Mouse (Mus musculus) lung, embryonic 14.5 days (tissue): ENCODE measurements around the gene Parpbp. TPM values are rescaled to one million over a fixed set of nuclear protein-coding genes. Genes with fewer than 3 reads are reported as not detected.
A peak's percentile ranks its signal among the peaks of the same experiment; 100 is the strongest.

Experiments used
- ATAC-seq: fragments of 200-750 bp; cut with Nextera tagmentation; 2 replicates; pipeline ENCODE4 v1.8.0; 2017; ENCODE audit warnings: mild to moderate bottlenecking, moderate TSS enrichment, moderate library complexity; ENCODE audit not compliant: insufficient read depth
- DNase-seq: peaks from one replicate; pipeline ENCODE4 v3.0.0-alpha.2; 2015
- H3K27ac ChIP-seq: fragments of 300-500 bp; sonication (generic); 2 replicates; pipeline ENCODE4 v1.5.1; 2014; ENCODE audit warnings: low read depth, mild to moderate bottlenecking, moderate library complexity
- H3K27me3 ChIP-seq: fragments of 300-500 bp; sonication (generic); 2 replicates; pipeline ENCODE4 v1.6.1; 2014; ENCODE audit warnings: low read length, control low read depth; ENCODE audit not compliant: insufficient read depth
- H3K36me3 ChIP-seq: fragments of 300-500 bp; sonication (generic); 2 replicates; pipeline ENCODE4 v1.6.1; 2014; ENCODE audit warnings: control low read depth; ENCODE audit not compliant: insufficient read depth
- H3K4me1 ChIP-seq: fragments of 300-500 bp; sonication (generic); 2 replicates; pipeline ENCODE4 v1.6.1; 2014; ENCODE audit warnings: antibody characterized with exemption, control low read depth; ENCODE audit not compliant: insufficient read depth
- H3K4me2 ChIP-seq: fragments of 300-500 bp; sonication (generic); 2 replicates; pipeline ENCODE4 v1.6.1; 2014; ENCODE audit warnings: mild to moderate bottlenecking
- H3K4me3 ChIP-seq: fragments of 300-500 bp; sonication (generic); 2 replicates; pipeline ENCODE4 v1.5.1; 2014; ENCODE audit warnings: low read depth, low read length
- H3K9ac ChIP-seq: fragments of 300-500 bp; sonication (generic); 2 replicates; pipeline ENCODE4 v1.6.1; 2014
- H3K9me3 ChIP-seq: fragments of 300-500 bp; sonication (generic); 2 replicates; pipeline ENCODE4 v1.6.1; 2016; ENCODE audit warnings: low read depth, low read length, control low read depth
- CTCF ChIP-seq: IDR thresholded peaks from 2 replicates; pipeline ENCODE4 v1.5.1; 2016; ENCODE audit warnings: antibody characterized with exemption, low read depth
- whole genome bisulfite sequencing: fragments of 180-500 bp; shearing (Covaris S2); extraction: QIAGEN DNeasy Blood & Tissue Kit; methylation state at CpG from one replicate; pipeline ENCODE4 v1.1.7; 2014; 5-methylcytosine and 5-hydroxymethylcytosine counted together
- polyA plus RNA-seq: library from polyadenylated mRNA; unstranded; fragments of >200 nt; fragmentation: Nextera tagmentation; extraction: Ambion mirVana; gene quantifications from 2 replicates; pipeline ENCODE4 v1.2.1, GENCODE M21; 2014

Gene Parpbp
- polyA plus RNA-seq, 1 experiment from 2014 or later: 22.1 TPM

DNA sequence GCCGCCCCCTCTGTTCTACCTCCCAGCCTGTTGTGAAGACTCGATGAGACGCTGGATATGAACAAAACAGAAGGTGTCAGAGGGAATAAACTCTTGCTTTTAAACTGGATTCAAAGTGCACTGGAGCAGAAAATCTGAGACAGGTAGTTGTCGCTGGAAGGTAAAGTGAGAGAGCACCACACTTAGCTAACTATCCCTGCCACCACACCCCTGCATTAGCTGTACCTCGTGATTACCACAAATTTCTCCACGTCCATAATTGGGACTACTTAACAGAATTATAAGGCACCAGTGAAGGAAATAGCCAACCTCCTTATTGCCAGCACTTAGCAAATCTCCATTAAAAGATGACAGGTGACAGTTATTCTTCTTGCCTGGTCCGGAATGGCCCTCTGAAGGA, 554 bp downstream of the Parpbp start:
- TF ChIP-seq CTCF: no peak
- H3K9ac ChIP-seq: peak overlapping the region; percentile 79
- DNase-seq (no peak), ATAC-seq (no peak)
- H3K4me1 ChIP-seq: peaks cover 8% of the 10 kb centered on the region
- no peaks in the 10 kb centered on the region for H3K27me3 ChIP-seq
- H3K9me3 ChIP-seq: no peaks in the 10 kb centered on the region
- H3K36me3 ChIP-seq: peaks cover 27% of the 10 kb centered on the region
- WGBS: 20% methylated on average over 7 of the region's 7 CpGs
- no peak overlapping the region for H3K27ac ChIP-seq
- H3K4me3 ChIP-seq: peak overlapping the region; percentile 75
- H3K4me2 ChIP-seq: peak overlapping the region; percentile 78

DNA sequence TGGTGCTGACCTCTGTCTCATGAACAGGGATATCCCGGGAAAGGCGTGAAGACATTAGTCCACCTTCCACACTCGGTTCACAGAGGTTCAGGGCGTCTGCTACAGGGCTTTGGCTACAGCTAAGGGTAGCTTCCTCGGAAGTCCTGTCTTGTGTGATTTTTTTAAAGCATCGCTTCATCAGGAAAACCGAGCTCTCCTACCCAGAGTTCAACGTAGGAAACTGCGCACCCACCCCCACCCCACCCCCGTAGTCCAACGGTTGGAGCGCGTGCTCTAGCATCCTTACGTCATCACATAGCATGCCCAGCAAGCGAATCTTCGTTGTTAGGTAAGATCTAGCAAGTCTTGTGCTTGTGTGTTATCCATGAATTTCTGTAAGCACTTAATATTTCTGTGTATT, 11.1 kb downstream of the Parpbp start:
- H3K27ac ChIP-seq: no peak overlapping the region
- H3K9ac ChIP-seq: no peak overlapping the region
- H3K36me3 ChIP-seq: peaks cover 24% of the 10 kb centered on the region
- no peak for TF ChIP-seq CTCF
- no peak for ATAC-seq
- H3K4me3 ChIP-seq: no peak overlapping the region
- no peaks in the 10 kb centered on the region for H3K9me3 ChIP-seq
- no peak overlapping the region for H3K4me2 ChIP-seq
- WGBS: 95% methylated on average over 16 of the region's 16 CpGs
- DNase-seq: no peak
- no peaks in the 10 kb centered on the region for H3K27me3 ChIP-seq
- H3K4me1 ChIP-seq: no peaks in the 10 kb centered on the region

- no peaks in the 10 kb centered on the region for H3K9me3 ChIP-seq
- DNase-seq (peak; percentile 17), ATAC-seq (no peak)
- TF ChIP-seq CTCF: peak; percentile 30
- H3K4me2 ChIP-seq: no peak overlapping the region
- H3K27me3 ChIP-seq: no peaks in the 10 kb centered on the region
- no peak overlapping the region for H3K27ac ChIP-seq
- peaks cover 15% of the 10 kb centered on the region for H3K36me3 ChIP-seq
- no peak overlapping the region for H3K9ac ChIP-seq
- H3K4me3 ChIP-seq: no peak overlapping the region
- H3K4me1 ChIP-seq: no peaks in the 10 kb centered on the region
Observed at GRCm38 (mm10) chr10:88119721-88120120, 27.0 kb downstream of the Parpbp start.

GRCm38 (mm10) chr10:88113290-88113689, 33.5 kb downstream of the Parpbp start:
- WGBS: 76% methylated on average over 2 of the region's 2 CpGs
- no peaks in the 10 kb centered on the region for H3K9me3 ChIP-seq
- no peaks in the 10 kb centered on the region for H3K27me3 ChIP-seq
- H3K4me3 ChIP-seq: no peak overlapping the region
- H3K36me3 ChIP-seq: peaks cover 6% of the 10 kb centered on the region; the same call in 1 of the 2 replicates
- no peak overlapping the region for H3K27ac ChIP-seq
- ATAC-seq (no peak), DNase-seq (peak; percentile 11)
- H3K4me1 ChIP-seq: no peaks in the 10 kb centered on the region
- H3K4me2 ChIP-seq: no peak overlapping the region
- TF ChIP-seq CTCF: no peak
- H3K9ac ChIP-seq: no peak overlapping the region

- DNase-seq (no peak), ATAC-seq (no peak)
- 74% methylated on average over 2 of the region's 2 CpGs for WGBS
- H3K4me3 ChIP-seq: no peak overlapping the region
- H3K4me1 ChIP-seq: no peaks in the 10 kb centered on the region
- no peak overlapping the region for H3K4me2 ChIP-seq
- TF ChIP-seq CTCF: no peak
- no peak overlapping the region for H3K27ac ChIP-seq
- no peaks in the 10 kb centered on the region for H3K9me3 ChIP-seq
- H3K36me3 ChIP-seq: no peaks in the 10 kb centered on the region
- no peak overlapping the region for H3K9ac ChIP-seq
- no peaks in the 10 kb centered on the region for H3K27me3 ChIP-seq
Observed at GRCm38 (mm10) chr10:88106169-88106568, 40.6 kb downstream of the Parpbp start.

DNA sequence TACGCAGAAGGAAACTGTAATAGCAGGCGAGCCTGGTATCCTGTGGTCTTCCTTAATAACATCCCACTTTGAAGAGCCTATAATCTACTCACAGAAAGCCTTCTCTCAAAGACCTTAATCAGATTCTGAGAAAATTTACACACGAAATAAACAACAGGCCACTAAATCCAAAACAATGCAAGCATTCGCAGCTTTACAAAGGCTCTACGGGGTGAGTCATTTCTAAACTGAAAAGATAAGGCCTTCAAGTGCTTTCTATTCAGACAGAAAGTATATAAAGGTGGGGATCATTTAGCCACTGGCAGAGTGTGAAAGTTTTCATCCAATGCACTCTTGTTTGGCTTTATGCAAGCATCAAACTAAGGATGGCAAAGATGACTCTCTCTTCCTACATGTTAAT, 56.0 kb downstream of the Parpbp start, which contains the start of gene Pmch:
Pmch (plus strand) TSS at position 301 of the 400 bp plus-strand sequence.
- Histone ChIP-seq H3K27ac (no peak within 1 kb of the TSS), H3K36me3 (peaks cover 22% of the 10 kb centered on the region; the same call in 1 of the 2 replicates), H3K27me3 (no peaks in the 10 kb centered on the region), H3K4me3 (no peak within 1 kb of the TSS), H3K9me3 (no peaks in the 10 kb centered on the region), H3K4me2 (no peak within 1 kb of the TSS), H3K9ac (no peak within 1 kb of the TSS), H3K4me1 (no peaks in the 10 kb centered on the region)
- DNase-seq (no peak), ATAC-seq (no peak)
- WGBS: 77% methylated on average over 5 of the region's 5 CpGs
- no peak for TF ChIP-seq CTCF

DNA sequence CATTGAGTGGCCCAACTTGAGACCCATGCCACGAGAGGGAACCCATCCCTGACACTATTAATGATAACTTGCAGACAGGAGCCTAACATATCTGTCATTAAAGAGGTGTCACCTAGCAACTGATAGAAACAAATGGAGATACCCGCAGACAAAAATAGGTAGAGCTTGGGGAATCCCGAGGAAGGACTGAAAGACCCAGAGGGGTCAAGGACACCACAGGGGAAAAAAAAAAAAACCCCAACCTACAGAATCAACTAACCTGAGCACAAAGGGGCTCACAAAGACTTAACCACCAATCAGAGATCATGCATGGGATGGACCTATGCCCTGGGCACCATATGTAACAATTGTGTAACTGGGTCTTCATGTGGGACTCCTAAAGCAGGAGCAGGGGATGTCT, 79.4 kb downstream of the Parpbp start:
- no peak overlapping the region for H3K4me3 ChIP-seq
- H3K4me1 ChIP-seq: no peaks in the 10 kb centered on the region
- H3K9me3 ChIP-seq: no peaks in the 10 kb centered on the region
- no peaks in the 10 kb centered on the region for H3K36me3 ChIP-seq
- H3K4me2 ChIP-seq: no peak overlapping the region
- DNase-seq (no peak), ATAC-seq (no peak)
- no peak overlapping the region for H3K9ac ChIP-seq
- TF ChIP-seq CTCF: no peak
- no peak overlapping the region for H3K27ac ChIP-seq
- H3K27me3 ChIP-seq: no peaks in the 10 kb centered on the region
- WGBS: 49% methylated on average over 3 of the region's 3 CpGs

GRCm38 (mm10) chr10:88064872-88065271, 81.9 kb downstream of the Parpbp start:
- Histone ChIP-seq H3K9ac (no peak overlapping the region), H3K4me1 (no peaks in the 10 kb centered on the region), H3K9me3 (no peaks in the 10 kb centered on the region), H3K36me3 (no peaks in the 10 kb centered on the region), H3K4me3 (no peak overlapping the region), H3K4me2 (no peak overlapping the region), H3K27ac (no peak overlapping the region), H3K27me3 (no peaks in the 10 kb centered on the region)
- TF ChIP-seq CTCF: no peak
- DNase-seq (no peak), ATAC-seq (no peak)
- 65% methylated on average over 2 of the region's 2 CpGs for WGBS
